Mouse (Mus musculus) kidney, adult 2 months (tissue): ENCODE measurements at regions not wholly inside any gene's neighbourhood (a gene's known extent, or its start where the extent isn't known, plus 50 kb on each side); places are given as distances from the start of the nearest gene placed in this dataset.

Experiments used
- DNase-seq: peaks from one replicate; pipeline ENCODE4 v3.0.0; 2021
- H3K27ac ChIP-seq: fragments of 200-500 bp; 2 replicates; pipeline ENCODE4 v1.5.1; 2012; ENCODE audit warnings: low read depth, low read length, control low read depth, inconsistent platforms; ENCODE audit not compliant: insufficient read depth
- H3K27me3 ChIP-seq: fragments of 200-500 bp; replicated peaks from 2 replicates; pipeline ENCODE4 v1.6.1; 2012; ENCODE audit warnings: mild to moderate bottlenecking, moderate library complexity, low read length, inconsistent platforms; ENCODE audit not compliant: control insufficient read depth, insufficient read depth
- H3K36me3 ChIP-seq: fragments of 200-500 bp; 2 replicates; pipeline ENCODE4 v1.6.1; 2012; ENCODE audit warnings: mild to moderate bottlenecking, moderate library complexity, low read length, inconsistent platforms; ENCODE audit not compliant: control insufficient read depth, insufficient read depth
- H3K4me1 ChIP-seq: fragments of 200-500 bp; 2 replicates; pipeline ENCODE4 v1.6.1; 2011; ENCODE audit warnings: low read length; ENCODE audit not compliant: control insufficient read depth, insufficient read depth
- H3K4me3 ChIP-seq: fragments of 200-500 bp; 2 replicates; pipeline ENCODE4 v1.5.1; 2011; ENCODE audit warnings: mild to moderate bottlenecking, low read depth, low read length, control low read depth; ENCODE audit not compliant: insufficient read depth
- CTCF ChIP-seq: fragments of 200-500 bp; conservative IDR thresholded peaks from 2 replicates; pipeline ENCODE4 v1.5.1; 2011; ENCODE audit warnings: low read depth, mild to moderate bottlenecking, control low read depth, low read length, moderate library complexity, mixed read lengths; ENCODE audit not compliant: insufficient read depth, insufficient read length
- POLR2A ChIP-seq: fragments of 200-500 bp; IDR thresholded peaks from one replicate; pipeline ENCODE4 v1.6.1; 2011; ENCODE audit warnings: low read depth, low read length, control low read depth
- WGBS: fragments of 180-500 bp; shearing (Covaris S2); methylation state at CpG from one replicate; pipeline ENCODE4 v1.1.7; 2018; 5-methylcytosine and 5-hydroxymethylcytosine counted together

DNA sequence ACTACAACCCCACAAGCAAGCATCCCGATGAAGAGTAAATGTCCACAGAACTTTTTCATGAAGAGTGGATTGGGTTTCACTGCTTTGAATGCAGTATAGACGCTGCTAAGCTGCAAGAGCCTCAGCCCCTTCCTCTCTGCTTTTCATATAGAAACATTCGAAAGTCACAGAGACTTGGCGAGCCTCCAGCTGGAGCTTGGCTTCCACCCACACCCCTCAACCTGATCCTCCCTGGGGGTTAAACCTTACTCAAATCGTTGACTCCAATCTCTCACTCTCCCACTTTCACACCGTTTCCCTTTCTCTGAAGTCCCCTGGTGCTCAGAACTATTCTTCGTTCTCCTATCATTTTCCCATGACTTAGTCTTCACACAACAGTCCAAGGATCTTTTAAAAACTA, 437.0 kb upstream of the Fam160b2 start:
- Histone ChIP-seq H3K36me3 (no peaks in the 10 kb centered on the region), H3K27ac (no peak overlapping the region), H3K4me3 (no peak overlapping the region), H3K4me1 (no peaks in the 10 kb centered on the region), H3K27me3 (no peaks in the 10 kb centered on the region)
- WGBS: 53% methylated on average over 7 of the region's 7 CpGs
- DNase-seq: no peak
- TF ChIP-seq CTCF: no peak

DNA sequence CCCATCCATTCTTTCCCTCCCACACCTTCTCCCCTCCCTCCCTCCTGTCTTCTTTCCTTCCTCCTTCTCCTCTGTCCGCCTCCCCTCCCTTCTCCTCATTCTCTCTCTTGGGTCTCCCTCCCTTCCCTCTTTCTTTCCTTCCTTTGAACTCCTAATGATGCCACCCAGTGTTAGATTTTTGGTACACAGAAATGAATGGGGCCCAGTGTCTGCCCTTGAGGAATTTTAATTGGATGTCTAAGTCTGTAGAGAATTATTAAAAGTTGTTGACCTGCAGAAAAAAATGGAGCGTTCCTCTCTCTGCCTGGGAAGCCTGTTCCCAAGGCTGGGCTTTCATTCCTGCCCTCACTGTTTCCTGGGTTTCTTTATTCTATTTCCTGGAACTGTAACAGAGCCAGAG, 434.0 kb upstream of the Fam160b2 start:
- no peak for DNase-seq
- H3K27ac ChIP-seq: no peak overlapping the region
- no peaks in the 10 kb centered on the region for H3K36me3 ChIP-seq
- H3K4me1 ChIP-seq: no peaks in the 10 kb centered on the region
- 47% methylated on average over 2 of the region's 2 CpGs for WGBS
- no peak overlapping the region for H3K4me3 ChIP-seq
- TF ChIP-seq POLR2A (no peak), CTCF (no peak)
- no peaks in the 10 kb centered on the region for H3K27me3 ChIP-seq

DNA sequence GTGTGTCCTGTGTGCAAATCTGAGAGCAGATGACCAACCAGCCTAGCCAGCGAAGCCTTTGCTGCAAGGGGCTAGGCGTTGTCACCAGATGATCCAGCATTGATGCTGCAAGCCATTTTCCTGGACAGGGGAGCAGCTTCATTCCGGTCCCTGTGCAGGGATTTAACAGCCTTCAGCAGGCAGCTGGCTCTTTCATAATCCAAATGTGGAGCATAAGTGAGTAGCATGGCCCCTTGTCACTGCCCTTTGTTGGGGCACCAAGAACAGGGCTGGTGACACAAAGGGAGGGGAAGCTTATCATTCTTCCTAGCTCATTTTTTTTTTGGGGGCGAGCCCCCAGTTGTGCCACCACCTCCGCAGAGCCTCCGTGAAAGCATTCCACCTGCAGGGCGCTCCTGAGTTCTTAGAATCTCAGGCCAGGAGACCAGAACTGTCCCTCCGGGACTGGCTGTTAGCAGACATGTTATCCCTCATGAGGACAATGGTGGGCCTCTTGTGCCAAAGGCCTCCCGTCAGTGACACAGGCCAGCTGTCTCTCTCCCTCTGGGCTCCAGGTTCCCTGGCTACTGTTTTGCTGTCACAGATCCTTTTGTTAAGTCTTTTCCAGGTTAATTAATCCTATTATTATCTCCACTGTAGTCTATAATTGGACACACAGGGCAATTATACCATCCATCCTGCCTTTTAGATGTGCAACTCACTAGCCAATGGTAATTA, 430.7 kb upstream of the Fam160b2 start:
- Histone ChIP-seq H3K27ac (no peak overlapping the region), H3K4me1 (no peaks in the 10 kb centered on the region), H3K4me3 (no peak overlapping the region), H3K27me3 (no peaks in the 10 kb centered on the region), H3K36me3 (no peaks in the 10 kb centered on the region)
- TF ChIP-seq POLR2A: no peak
- TF ChIP-seq CTCF: no peak
- DNase-seq: no peak
- WGBS: 86% methylated on average over 9 of the region's 9 CpGs
